Mouse (Mus musculus) urinary bladder, adult 2 months (tissue): ENCODE results near the gene Manba. TPM values are rescaled to one million over a fixed set of nuclear protein-coding genes. Genes with fewer than 3 reads are reported as not detected.

Source experiments
- DNase-seq: peaks from one replicate; pipeline ENCODE4 v3.0.0; 2022; ENCODE audit warnings: low spot score
- polyA plus RNA-seq: library from polyadenylated mRNA; depleted of rRNA; stranded (reverse); fragments of >200 nt; gene quantifications from 2 replicates; pipeline ENCODE4 v1.2.3, GENCODE M21; 2012

The Manba gene
- polyA plus RNA-seq, 1 experiment = 9.8 TPM

GRCm38 (mm10) chr3:135581606-135582117 is 96.3 kb downstream of the Manba start:
- DNase-seq = no peak

DNA sequence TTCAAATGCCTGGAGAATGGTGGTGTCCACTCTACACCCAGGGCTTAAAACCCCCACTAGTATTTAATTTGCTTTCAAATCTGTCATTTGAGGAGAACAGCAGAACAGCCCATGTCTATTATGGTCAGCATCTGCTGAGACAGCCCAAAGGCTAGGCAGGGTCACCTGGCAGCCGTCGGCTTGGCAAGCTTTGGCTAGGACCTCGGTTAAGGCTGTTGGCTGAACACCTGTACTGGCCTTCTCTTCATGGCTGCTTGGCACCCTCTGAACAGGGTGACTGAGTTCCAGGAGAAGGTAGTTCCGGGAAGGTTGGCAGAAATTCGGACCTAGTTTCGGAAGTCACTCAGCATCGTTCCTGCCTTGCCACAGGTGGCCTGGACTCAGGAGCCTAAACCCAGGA is 96.8 kb downstream of the Manba start:
- DNase-seq = no peak

DNA sequence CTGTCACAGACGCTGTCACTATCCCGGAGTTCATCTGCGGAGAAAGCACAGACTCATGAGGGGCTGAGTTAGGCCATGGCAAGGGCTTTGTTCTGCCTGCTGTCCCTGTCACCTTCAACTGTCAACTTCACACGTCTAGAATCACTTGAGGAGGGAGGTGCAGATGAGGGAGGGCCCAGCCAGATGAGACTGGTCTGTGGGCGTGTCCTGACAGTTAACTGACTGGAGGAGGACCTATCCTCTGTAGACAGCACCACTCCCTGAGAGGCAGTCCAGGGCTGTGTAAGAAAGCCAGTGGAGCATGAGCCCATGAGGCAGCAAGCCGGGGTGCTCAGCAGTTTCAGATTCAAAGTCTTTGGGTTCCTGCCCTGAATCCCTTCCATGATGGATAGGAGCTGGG is 100.1 kb downstream of the Manba start:
- DNase-seq = no peak

GRCm38 (mm10) chr3:135586060-135586459 is 100.6 kb downstream of the Manba start:
- DNase-seq = no peak

DNA sequence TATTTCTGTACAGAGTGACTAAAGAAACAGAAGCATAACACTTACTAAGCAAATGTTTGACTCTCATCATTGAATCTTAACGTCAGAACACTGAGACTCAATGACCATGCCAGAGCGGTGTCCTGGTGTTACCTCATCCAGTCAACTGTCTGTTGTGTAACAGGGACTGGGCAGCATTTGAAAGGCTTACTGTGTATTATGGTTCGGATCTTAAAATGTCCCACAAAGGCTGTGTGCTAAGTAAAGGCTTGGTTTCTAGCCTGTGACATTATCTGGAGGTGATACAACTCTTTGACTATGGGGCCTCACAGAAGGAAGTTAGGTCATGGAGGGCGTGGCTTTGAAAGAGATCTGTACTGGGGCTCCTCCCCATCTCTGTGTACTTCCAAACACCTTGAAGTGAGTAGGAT is 101.1 kb downstream of the Manba start:
- no peak for DNase-seq

DNA sequence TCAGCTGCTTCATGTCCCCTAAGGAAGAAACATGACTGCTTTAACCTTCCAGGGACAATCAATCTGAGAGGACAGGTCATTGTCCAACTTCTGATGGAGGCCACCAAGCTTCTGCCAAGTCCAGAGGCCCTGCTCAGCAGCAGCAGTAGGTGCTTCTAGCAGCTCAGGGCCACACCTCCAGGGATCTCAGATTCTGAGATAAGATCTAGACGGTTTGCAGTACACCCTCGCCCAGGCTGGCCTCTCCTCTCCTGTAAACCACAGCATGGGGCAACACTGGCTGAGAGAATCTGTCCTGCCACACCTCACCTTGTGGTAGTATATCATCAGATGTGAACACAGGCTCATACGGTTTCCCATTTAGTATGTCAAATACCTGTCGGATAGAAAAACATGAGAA is 105.1 kb downstream of the Manba start:
- DNase-seq = no peak

DNA sequence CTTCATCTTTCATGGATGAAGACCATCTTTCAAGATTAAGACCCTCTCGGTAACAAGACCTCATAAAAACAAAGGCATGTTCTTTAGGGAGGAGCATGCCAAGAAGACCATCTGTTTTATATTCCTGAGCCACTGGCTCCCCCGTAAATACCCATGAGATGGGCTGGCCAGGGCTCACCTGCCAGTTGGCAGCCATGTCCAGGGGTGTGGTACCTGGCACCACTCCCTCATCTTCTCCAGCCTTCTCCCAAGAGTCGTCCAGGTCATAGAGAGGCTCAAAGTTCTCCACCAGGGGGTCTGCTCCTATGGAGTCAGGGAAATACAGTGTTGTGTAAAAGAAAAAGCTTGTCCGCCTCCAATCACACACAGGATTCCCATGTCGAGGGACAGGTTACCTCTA is 106.0 kb downstream of the Manba start:
- no peak for DNase-seq

DNA sequence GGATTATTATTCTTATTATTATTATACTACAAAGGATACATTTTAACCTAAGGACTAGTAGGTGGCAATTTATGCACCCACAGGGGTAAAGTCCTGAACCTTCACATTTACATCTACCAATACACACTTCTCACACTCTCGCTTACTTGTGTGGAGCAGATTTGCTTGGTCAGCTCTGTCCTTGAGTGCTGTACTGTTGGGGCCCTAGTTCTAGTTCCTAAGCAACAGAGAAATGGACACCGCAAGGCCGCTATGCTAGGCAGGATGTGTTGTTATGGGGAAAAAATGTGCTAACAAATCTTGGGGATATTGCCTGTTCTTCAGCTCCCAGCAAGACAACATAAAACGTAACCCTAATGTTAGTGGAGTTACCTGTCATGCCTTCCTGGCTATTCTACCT is 106.6 kb downstream of the Manba start:
- no peak for DNase-seq

DNA sequence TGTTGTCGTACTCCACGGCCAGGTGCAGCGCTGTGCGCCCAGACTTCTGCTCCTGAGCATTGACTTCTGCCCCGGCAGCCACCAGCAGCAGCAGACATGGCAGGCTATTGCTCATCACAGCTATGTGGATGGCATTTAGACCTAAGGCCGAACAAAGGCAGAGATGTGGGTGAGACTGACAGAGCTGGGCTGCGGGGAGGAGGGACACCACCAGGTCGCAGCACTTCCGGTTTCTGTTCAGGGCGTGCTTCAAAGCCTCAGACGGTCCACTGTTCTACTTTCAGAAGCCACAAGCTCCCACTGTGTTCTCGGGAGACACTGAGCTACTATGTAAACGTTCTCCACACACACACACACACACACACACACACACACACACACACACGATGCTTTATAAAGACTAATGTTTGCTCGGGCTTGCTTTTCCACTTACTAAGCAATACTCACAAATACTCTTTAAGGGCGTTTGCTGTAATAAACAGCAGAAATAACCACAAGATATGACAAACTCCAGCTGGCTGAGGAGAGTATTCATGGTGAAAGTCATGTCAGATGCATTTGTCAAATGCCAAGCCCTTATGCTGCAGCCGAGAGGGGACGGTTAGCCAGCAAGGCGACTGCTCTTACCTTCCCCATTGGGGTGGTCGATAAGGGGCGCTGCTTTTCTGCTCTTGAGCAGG is 109.0 kb downstream of the Manba start:
- DNase-seq = no peak

DNA sequence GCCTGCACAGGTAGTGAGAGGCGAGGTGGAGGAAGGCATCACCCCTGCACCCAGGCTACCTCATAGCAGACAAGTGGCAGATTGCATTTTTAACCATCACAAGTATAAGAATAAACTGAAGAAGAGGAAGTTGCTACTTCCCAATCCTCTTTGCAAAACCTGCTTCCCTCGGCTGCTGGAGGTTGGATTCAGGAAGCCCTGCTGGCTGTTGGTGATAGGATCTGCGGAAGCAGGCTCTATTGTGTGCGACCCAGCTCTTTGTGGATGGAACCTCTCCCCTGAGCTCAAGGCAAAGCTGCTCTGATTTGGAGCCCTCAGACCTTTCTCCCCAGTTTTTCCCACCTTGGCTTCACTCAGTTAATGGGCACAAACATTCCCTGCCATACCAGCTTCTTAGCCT is 111.6 kb downstream of the Manba start:
- DNase-seq = no peak

GRCm38 (mm10) chr3:135598355-135598754 is 112.9 kb downstream of the Manba start:
- no peak for DNase-seq

DNA sequence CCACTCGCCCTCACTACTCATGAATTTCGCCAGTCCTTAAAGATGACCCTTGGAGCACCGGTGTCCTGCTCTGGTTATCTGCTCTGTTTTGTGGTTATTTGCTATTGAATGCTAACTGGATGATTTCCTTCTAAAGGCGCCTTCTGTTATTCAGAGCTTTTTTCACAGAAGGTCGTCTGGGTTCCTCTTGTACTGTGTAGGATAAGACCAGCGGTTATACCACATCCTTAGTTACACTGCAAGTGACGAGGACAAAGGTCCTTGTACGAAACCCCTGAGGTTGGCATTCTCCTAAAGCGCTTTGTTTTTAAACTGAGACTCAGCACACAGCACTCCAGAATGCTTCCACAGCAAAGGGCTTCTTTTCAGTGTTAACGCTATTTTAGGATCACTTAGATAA is 117.3 kb downstream of the Manba start:
- no peak for DNase-seq

DNA sequence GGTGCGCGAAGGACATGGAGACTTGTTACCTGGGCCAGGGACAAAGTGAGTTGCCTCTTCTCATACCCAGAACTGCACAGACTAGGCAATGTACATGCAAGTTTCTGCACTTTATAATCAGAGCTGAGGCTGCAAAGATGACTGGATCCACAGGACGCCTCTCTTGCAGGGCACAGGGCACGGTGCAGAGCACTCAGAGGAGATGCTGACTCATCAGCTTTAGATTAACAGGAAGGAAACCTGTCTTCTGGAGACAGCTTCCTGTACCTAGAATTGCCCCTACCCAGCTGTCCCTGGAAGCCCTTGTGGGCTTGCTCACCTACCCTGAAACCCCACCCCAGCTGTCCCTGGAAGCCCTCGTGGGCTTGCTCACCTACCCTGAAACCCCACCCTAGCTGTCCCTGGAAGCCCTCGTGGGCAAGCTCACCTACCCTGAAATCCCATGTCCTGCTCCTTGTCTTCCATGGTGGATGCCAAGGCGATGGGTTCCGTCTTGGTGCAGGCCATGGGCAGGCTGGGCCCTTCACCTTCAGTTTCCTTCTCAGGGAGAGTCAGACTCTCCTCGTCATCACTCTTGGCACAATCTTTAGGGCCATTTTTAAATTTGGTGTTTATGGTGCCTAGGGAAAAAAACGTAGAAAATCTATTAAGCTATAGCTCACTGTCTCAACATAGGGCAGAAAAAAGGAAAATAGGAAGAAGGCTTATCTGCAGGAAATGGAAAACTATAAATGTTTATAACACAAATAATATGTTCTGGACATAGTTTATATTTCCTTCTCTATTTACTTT is 119.4 kb downstream of the Manba start:
- DNase-seq = no peak

DNA sequence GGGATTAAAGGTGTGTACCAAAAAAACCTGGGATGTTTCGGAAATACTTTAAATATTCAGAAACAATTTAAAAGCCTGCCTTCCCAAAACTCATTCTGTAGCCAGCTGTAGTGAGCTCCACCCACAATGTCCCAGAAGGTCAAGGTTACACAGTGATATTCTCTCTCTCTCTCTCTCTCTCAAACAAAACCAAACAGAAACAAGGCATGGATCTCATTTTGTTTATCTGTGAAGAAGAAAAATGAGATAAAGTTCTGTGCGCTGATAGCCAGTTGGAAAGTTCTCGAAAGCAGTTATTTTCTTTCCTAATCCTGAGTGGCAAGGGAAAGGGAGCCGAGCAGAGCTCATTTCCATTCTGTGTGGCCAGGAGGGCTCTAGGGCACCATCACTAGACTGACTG is 120.1 kb downstream of the Manba start:
- DNase-seq = no peak

DNA sequence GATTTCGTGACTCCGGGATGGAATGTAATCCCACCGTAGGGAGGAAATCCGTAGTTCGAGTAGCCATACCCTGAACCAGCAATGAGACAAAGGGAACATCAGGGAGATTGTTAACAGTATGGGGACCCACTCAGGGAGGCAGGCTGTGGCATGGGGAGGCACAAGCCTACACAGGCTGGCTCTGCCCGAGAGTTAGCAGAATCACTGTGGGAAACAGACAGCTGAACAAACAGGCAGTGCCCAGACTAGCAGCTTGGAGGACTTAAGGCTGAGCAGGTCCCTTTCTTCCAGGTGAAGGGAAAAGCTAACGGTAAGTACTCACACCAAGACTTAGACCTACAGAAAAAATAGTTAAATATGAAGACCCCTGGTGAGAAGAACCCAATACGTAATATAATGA is 121.2 kb downstream of the Manba start:
- DNase-seq = no peak

GRCm38 (mm10) chr3:135607021-135607420 is 121.6 kb downstream of the Manba start:
- no peak for DNase-seq

- DNase-seq = no peak
Observed at GRCm38 (mm10) chr3:135607660-135608473, 122.5 kb downstream of the Manba start.

DNA sequence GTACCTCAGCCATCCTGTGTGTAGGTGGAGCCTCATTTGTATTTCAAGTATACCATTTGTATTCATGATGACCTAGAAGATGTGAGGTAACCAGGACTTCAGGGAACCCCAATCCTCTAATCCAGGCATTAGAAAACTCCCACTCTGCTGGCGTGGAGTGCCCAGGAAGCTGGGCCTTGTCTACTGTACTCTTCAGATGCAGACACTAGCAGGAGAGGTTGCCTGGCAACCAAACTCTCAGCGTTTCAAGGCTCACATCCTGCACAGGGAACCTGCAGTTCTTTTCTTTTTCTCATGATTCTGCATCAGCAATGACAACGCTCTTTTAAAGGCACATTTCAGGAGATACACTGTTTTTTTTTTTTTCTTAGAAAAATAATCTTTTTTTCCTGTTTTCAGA is 124.8 kb downstream of the Manba start:
- no peak for DNase-seq

DNA sequence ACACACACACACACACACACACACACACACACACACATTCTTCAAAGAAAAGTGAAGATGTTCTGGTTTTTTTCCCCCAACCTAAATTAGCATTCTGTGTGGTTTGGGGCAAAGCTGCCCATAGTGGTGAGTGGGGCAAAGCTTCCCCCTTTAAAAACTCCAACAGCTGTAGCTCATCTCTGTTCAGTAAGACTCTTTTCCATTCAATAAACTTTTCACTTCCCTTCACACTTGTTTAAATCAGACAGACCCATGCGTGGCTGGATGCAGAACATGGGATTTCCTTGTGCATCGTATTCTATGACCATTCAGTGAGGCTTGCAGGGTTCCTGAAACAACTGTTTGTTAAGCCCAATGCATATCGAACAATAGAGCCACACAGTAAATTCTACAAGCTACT is 129.0 kb downstream of the Manba start:
- DNase-seq = no peak

- no peak for DNase-seq
Observed at GRCm38 (mm10) chr3:135616730-135617129, 131.3 kb downstream of the Manba start.
